Mouse (Mus musculus): ENCODE data around the gene Marveld2. TPM values are rescaled to one million over a fixed set of nuclear protein-coding genes. Genes with fewer than 3 reads are reported as not detected.

The Marveld2 gene
- polyA plus RNA-seq, 1 experiment: 1.6 TPM

DNA sequence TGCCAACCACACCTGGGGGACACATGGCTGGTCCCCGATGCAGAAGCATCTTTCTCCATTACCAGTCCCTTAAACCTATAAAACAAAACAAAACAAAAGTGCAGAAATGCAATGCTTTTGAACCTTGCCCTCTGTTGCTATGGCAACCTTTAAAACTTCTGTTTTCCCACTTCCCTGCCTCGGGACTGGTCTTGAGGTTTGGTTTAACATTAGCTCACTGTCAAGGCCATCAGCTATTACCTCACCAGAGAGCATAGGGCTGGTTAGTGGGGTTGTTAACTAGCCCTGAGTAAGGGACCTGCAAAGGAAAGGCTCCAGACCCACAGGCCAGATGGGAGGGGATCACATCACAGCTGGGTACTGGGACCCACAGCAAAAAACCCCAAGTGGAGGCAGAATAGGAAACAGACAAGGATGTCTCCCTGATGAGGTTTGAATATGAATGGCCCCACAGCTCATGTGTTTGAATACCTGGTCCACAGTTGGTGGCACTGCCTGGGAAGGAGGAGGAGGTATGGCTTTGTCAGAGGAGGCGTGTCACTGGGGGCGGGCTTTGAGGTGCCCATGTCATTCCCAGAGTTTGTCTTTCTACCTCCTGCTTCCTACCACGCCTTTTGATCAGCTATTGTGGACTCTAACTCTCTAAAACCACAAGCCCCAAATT lies 14.4 kb downstream of the Marveld2 start:
- no peaks in the 10 kb centered on the region for H3K4me1 ChIP-seq (ENCODE audit: control insufficient read depth, insufficient read depth, low read length)

DNA sequence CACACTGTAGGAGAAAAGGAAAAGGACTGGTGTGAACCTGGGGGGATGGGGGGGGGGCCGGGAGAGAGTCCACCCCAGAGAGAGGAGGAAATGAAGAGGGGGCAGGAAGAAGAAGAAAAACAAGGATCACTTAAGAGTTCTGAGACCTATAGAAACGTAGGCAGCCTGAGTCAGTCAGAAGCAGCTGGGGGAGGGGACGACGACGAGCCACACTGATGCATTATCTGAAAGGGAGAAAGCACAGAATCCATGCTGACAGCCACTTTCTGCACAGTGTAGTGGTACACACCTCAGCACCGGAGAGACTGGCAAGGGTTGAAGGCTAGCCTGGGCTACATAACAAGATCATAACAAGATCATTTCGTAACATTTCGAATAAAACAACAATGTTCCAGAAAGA lies 15.7 kb downstream of the Marveld2 start:
- TF ChIP-seq CTCF (IDR thresholded peaks at IDR 0.05; ENCODE audit: extremely low read depth, insufficient read depth, low read length) (no peak), POLR2A (IDR thresholded peaks at IDR 0.05; ENCODE audit: extremely low read depth, insufficient read depth, low read length) (no peak)
- no peak overlapping the region for H3K27ac ChIP-seq (ENCODE audit: insufficient read depth, low read length)
- no peaks in the 10 kb centered on the region for H3K4me1 ChIP-seq (ENCODE audit: control insufficient read depth, insufficient read depth, low read length)
- no peak overlapping the region for H3K4me3 ChIP-seq (ENCODE audit: insufficient read depth, low read length)

More for the DNA sequence above, 14.4 kb downstream of the Marveld2 start:
- H3K4me3 ChIP-seq (ENCODE audit: insufficient read depth, low read length): no peak overlapping the region
- no peak overlapping the region for H3K27ac ChIP-seq (ENCODE audit: insufficient read depth, low read length)
- TF ChIP-seq POLR2A (IDR thresholded peaks at IDR 0.05; ENCODE audit: extremely low read depth, insufficient read depth, low read length) (no peak), CTCF (IDR thresholded peaks at IDR 0.05; ENCODE audit: extremely low read depth, insufficient read depth, low read length) (no peak)

DNA sequence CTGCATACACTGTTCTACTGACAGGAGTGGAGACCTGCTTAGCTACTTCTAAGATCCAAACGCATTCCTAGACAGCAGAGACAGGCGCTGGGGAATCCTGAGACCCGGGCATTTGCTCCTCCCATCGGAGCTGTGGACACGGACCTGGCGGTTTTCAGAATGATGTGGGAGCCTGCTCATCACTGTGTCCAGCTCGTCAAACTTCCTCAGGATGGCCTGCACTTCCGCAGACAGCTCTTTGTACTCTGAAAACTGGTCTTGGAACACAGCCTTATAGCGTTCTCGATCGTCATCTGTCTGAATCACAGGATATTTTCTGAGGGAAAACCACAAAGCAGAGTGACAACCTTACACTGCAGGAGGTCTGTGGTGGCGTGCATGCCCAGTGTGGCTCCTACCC lies 16.5 kb downstream of the Marveld2 start:
- Histone ChIP-seq H3K27ac (ENCODE audit: insufficient read depth, low read length) (no peak overlapping the region), H3K4me1 (ENCODE audit: control insufficient read depth, insufficient read depth, low read length) (no peaks in the 10 kb centered on the region), H3K4me3 (ENCODE audit: insufficient read depth, low read length) (no peak overlapping the region)
- no peak for TF ChIP-seq POLR2A (IDR thresholded peaks at IDR 0.05; ENCODE audit: extremely low read depth, insufficient read depth, low read length)
- no peak for TF ChIP-seq CTCF (IDR thresholded peaks at IDR 0.05; ENCODE audit: extremely low read depth, insufficient read depth, low read length)

DNA sequence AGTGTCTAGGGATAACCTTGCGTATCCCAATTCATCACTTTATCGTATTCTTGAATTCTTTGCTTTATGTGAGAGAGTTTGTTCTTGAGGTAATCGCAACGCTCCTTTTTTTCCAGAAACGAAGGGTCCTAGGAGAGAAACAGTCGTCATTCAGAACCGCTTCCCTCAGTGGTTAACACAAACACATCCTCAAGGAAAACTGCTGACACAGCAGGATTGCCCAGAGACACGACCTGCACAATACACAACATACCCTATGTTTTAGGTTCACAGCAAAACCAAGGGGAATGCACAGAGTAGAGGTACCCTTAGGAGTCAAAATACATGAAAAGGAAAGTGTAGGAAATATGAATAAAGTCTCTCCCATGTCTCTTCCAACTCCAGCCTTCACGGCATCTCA lies 19.5 kb downstream of the Marveld2 start:
- no peak for TF ChIP-seq POLR2A (IDR thresholded peaks at IDR 0.05; ENCODE audit: extremely low read depth, insufficient read depth, low read length)
- no peak for TF ChIP-seq CTCF (IDR thresholded peaks at IDR 0.05; ENCODE audit: extremely low read depth, insufficient read depth, low read length)
- H3K4me1 ChIP-seq (ENCODE audit: control insufficient read depth, insufficient read depth, low read length): no peaks in the 10 kb centered on the region
- H3K4me3 ChIP-seq (ENCODE audit: insufficient read depth, low read length): no peak overlapping the region
- H3K27ac ChIP-seq (ENCODE audit: insufficient read depth, low read length): no peak overlapping the region

DNA sequence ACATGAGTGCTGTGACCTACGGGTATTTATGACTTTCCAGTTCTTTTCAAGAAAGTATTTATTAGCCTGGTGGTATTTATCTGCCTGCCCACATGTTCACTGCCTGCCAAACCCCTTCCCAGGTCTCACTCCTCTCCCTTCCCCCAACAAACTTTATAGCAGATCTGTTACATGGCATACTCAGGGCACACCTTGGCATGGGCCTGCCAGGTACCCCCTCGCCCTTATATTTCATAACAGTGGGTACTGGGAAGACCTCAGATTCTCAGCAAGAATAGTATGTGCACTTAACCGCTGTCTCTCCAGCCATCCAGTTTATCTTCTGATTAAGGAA lies 21.3 kb downstream of the Marveld2 start:
- Histone ChIP-seq H3K27ac (ENCODE audit: insufficient read depth, low read length) (no peak overlapping the region), H3K4me1 (ENCODE audit: control insufficient read depth, insufficient read depth, low read length) (no peaks in the 10 kb centered on the region), H3K4me3 (ENCODE audit: insufficient read depth, low read length) (no peak overlapping the region)
- TF ChIP-seq CTCF (IDR thresholded peaks at IDR 0.05; ENCODE audit: extremely low read depth, insufficient read depth, low read length): no peak
- TF ChIP-seq POLR2A (IDR thresholded peaks at IDR 0.05; ENCODE audit: extremely low read depth, insufficient read depth, low read length): no peak

DNA sequence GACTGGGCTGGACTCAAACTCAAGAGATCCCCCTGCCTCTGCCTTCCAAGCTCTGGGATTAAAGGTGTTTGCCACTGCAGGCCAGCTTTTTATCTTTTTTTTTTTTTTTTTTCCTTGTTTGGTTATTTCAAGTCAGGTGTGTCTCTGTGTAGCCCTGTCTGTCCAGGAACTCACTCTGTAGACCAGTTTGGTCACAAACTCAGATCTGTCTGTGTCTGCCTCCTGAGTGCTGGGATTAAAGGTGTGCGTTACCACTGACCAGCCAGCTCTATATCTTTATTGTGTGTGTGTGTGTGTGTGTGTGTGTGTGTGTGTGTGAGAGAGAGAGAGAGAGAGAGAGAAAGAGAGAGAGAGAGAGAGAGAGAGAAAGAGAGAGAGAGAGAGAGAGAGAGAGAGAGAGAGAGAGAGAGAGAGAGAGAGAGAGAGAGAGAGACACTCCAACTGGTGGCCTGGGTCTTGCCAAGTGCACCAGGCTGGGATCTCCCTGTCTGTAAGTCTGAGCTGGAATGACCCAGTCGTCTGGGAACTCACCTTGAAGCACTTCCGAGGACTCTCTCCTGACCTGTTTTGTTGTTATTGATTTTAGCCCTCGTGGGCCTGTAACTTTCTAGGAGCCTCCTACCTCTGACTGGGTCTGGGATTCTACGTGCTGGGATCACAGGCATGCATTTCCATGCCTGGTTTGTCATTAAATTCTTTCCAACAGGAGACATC lies 21.8 kb downstream of the Marveld2 start:
- Histone ChIP-seq H3K4me3 (ENCODE audit: insufficient read depth, low read length) (no peak overlapping the region), H3K27ac (ENCODE audit: insufficient read depth, low read length) (no peak overlapping the region), H3K4me1 (ENCODE audit: control insufficient read depth, insufficient read depth, low read length) (no peaks in the 10 kb centered on the region)
- TF ChIP-seq POLR2A (IDR thresholded peaks at IDR 0.05; ENCODE audit: extremely low read depth, insufficient read depth, low read length): no peak
- no peak for TF ChIP-seq CTCF (IDR thresholded peaks at IDR 0.05; ENCODE audit: extremely low read depth, insufficient read depth, low read length)

DNA sequence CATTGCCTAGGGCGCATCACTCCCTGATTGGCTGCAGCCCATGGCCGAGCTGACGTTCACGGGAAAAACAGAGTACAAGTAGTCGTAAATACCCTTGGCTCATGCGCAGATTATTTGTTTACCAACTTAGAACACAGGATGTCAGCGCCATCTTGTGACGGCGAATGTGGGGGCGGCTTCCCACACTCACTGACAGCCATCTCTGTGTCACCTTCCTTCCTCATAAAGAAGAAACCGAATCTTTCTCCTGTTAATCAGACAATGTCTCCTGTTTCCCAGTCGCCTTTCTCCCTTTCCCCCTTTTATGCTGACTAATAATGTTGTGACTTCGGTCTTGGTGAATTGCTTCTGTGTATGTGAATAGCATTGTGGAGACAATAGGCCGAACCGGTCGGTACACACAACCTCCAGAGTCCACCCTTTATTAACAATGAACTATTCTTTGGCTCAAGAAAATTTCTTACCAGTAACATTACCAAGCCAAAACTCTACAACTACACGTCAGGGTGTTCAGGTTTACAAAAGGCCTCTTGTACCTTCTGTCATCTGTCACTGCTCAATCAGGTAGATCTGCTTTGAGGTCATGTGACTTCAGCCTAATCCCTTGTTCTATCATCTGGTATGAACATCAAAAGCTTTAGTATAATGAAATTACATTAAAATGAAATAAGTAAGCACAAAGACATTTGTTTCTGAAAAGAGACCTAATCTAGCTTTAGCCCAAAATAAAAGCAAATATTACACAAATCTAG lies 22.6 kb downstream of the Marveld2 start:
- H3K27ac ChIP-seq (ENCODE audit: insufficient read depth, low read length): peak overlapping the region; percentile 43
- no peak overlapping the region; the same call in 1 of the 2 replicates for H3K4me3 ChIP-seq (ENCODE audit: insufficient read depth, low read length)
- 0 out of 2 replicates have a peak, but pooled peaks have one; percentile 13 for TF ChIP-seq POLR2A (IDR thresholded peaks at IDR 0.05; ENCODE audit: extremely low read depth, insufficient read depth, low read length)
- no peak for TF ChIP-seq CTCF (IDR thresholded peaks at IDR 0.05; ENCODE audit: extremely low read depth, insufficient read depth, low read length)
- H3K4me1 ChIP-seq (ENCODE audit: control insufficient read depth, insufficient read depth, low read length): no peaks in the 10 kb centered on the region

DNA sequence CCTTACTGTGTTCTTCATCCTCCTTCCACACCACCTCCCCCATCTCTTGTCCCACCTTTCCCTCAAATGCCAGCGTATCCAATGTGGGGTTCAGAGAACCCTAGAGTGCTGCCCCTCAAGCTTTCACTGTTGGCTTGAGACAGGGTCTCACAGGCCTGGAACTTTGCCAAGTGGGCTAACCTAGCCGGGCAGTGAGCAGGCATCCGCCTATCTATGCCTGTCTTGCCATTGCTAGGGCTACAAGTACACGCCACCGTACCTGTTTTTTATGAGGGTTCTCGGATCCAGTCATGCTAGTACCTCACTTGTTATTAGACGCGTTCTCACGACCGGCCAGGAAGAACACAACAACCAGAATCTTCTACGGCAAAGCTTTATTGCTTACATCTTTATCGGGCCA lies 28.1 kb downstream of the Marveld2 start:
- H3K4me1 ChIP-seq (ENCODE audit: control insufficient read depth, insufficient read depth, low read length): no peaks in the 10 kb centered on the region
- TF ChIP-seq CTCF (IDR thresholded peaks at IDR 0.05; ENCODE audit: extremely low read depth, insufficient read depth, low read length): no peak
- TF ChIP-seq POLR2A (IDR thresholded peaks at IDR 0.05; ENCODE audit: extremely low read depth, insufficient read depth, low read length): no peak
- H3K27ac ChIP-seq (ENCODE audit: insufficient read depth, low read length): no peak overlapping the region
- peak overlapping the region; percentile 11 for H3K4me3 ChIP-seq (ENCODE audit: insufficient read depth, low read length)

DNA sequence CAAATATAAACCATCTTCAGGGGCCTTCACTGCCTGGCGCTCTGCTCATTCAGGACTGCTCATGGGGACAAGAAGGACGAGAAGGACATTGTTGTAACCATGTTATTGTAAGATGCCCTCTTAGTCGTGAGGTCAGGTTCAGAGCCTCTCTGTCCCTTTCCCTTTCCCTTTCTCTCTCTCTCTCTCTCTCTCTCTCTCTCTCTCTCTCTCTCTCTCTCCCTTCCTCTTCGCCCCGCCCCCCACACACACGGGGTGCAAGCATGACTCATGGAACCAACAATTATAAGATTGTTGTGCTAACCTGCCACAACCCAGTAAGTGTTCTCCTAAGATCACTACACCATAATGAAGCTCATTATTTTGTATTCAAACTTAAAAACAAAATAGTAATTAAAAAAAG lies 34.6 kb downstream of the Marveld2 start:
- Histone ChIP-seq H3K4me3 (ENCODE audit: insufficient read depth, low read length) (no peak overlapping the region), H3K4me1 (ENCODE audit: control insufficient read depth, insufficient read depth, low read length) (no peaks in the 10 kb centered on the region), H3K27ac (ENCODE audit: insufficient read depth, low read length) (no peak overlapping the region)
- TF ChIP-seq POLR2A (IDR thresholded peaks at IDR 0.05; ENCODE audit: extremely low read depth, insufficient read depth, low read length): no peak
- no peak for TF ChIP-seq CTCF (IDR thresholded peaks at IDR 0.05; ENCODE audit: extremely low read depth, insufficient read depth, low read length)

Measured in cortical plate, adult 2 months (tissue).